Mouse (Mus musculus) retina, postnatal 7 days (tissue): ENCODE results near the gene Olfr483.

Experiments used
- DNase-seq: peaks from one replicate; pipeline ENCODE4 v3.0.0-alpha.2; 2012; ENCODE audit warnings: low read depth, low spot score

Olfr483 gene

GRCm38 (mm10) chr7:108100549-108100948 is at the start of gene Olfr483:
TSS of gene Olfr483 (plus strand) at chr7:108100849.
- no peak for DNase-seq

GRCm38 (mm10) chr7:108067246-108067645 is 33.4 kb upstream of the Olfr483 start, which contains the start of gene Olfr480:
TSS of gene Olfr480 (minus strand) at chr7:108067346.
- DNase-seq, result no peak

- no peak for DNase-seq
Observed at GRCm38 (mm10) chr7:108079555-108079954, 21.1 kb upstream of the Olfr483 start, which contains the start of gene Olfr481. TSS of gene Olfr481 (plus strand) at chr7:108079855.

- DNase-seq, result no peak
Observed at GRCm38 (mm10) chr7:108097486-108097885, 3.2 kb upstream of the Olfr483 start, which contains the start of gene Olfr482. TSS of gene Olfr482 (minus strand) at chr7:108097586.

GRCm38 (mm10) chr7:108120681-108121080 is 20.0 kb downstream of the Olfr483 start:
- DNase-seq, result no peak

- no peak for DNase-seq
Observed at GRCm38 (mm10) chr7:108121416-108121815, 20.8 kb downstream of the Olfr483 start.

- no peak for DNase-seq
Observed at GRCm38 (mm10) chr7:108127349-108127748, 26.7 kb downstream of the Olfr483 start, which contains the start of gene Olfr484. TSS of gene Olfr484 (minus strand) at chr7:108127449.
